Mouse (Mus musculus) intestine, embryonic 15.5 days (tissue): ENCODE data around the gene Lpar1. TPM values are rescaled to one million over a fixed set of nuclear protein-coding genes. Genes with fewer than 3 reads are reported as not detected.

ENCODE experiments used
- ATAC-seq: fragments of 200-750 bp; cut with Nextera tagmentation; 2 replicates; pipeline ENCODE4 v1.8.0; 2017; ENCODE audit warnings: moderate TSS enrichment, moderate library complexity
- H3K27ac ChIP-seq: fragments of 300-500 bp; sonication (generic); 2 replicates; pipeline ENCODE4 v1.5.1; 2015; ENCODE audit warnings: mild to moderate bottlenecking, inconsistent platforms
- H3K27me3 ChIP-seq: fragments of 300-500 bp; sonication (generic); replicated peaks from 2 replicates; pipeline ENCODE4 v1.6.1; 2015; ENCODE audit warnings: inconsistent platforms
- H3K36me3 ChIP-seq: fragments of 300-500 bp; sonication (generic); 2 replicates; pipeline ENCODE4 v1.6.1; 2015; ENCODE audit warnings: inconsistent platforms
- H3K4me1 ChIP-seq: fragments of 300-500 bp; sonication (generic); replicated peaks from 2 replicates; pipeline ENCODE4 v1.6.1; 2015; ENCODE audit warnings: inconsistent platforms
- H3K4me2 ChIP-seq: fragments of 300-500 bp; sonication (generic); replicated peaks from 2 replicates; pipeline ENCODE4 v1.6.1; 2015; ENCODE audit warnings: mild to moderate bottlenecking, inconsistent platforms
- H3K4me3 ChIP-seq: fragments of 300-500 bp; sonication (generic); replicated peaks from 2 replicates; pipeline ENCODE4 v1.5.1; 2015; ENCODE audit warnings: inconsistent platforms
- H3K9ac ChIP-seq: fragments of 300-500 bp; sonication (generic); 2 replicates; pipeline ENCODE4 v1.6.1; 2015; ENCODE audit warnings: inconsistent platforms
- H3K9me3 ChIP-seq: fragments of 300-500 bp; sonication (generic); 2 replicates; pipeline ENCODE4 v1.6.1; 2016; ENCODE audit warnings: inconsistent platforms
- WGBS: fragments of 180-500 bp; shearing (Covaris S2); methylation state at CpG from one replicate; pipeline ENCODE4 v1.1.7; 2015; 5-methylcytosine and 5-hydroxymethylcytosine counted together
- polyA plus RNA-seq: library from polyadenylated mRNA; unstranded; fragments of >200 nt; fragmentation: Nextera tagmentation; extraction: Ambion mirVana; gene quantifications from 2 replicates; pipeline ENCODE4 v1.2.1, GENCODE M21; 2015

The Lpar1 gene
- polyA plus RNA-seq, 1 experiment from 2014 or later = 55.9 TPM

DNA sequence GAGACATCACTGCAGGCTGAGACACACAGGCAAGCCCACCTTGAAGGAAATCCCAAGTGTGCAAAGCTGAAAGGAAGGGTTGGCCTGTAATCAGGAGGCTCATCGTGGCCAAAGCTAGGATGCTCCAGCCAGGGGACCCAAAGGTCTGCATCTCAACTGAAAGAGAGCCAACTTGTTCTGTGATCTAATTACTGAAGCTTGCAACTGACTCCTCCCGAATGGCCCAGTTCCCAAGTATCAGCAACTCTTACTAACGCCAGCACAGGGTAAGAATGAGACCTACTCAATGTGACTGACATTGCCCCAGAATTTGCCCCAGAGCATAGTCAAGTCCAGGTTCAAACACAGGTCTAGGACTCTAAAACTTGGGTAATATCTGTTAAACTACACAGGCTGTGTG lies 53.9 kb downstream of the Lpar1 start:
- Histone ChIP-seq H3K4me2 (no peak overlapping the region), H3K9ac (no peak overlapping the region), H3K9me3 (no peaks in the 10 kb centered on the region), H3K4me3 (no peak overlapping the region), H3K36me3 (0 out of 2 replicates have a peak, but pooled peaks cover 3% of the 10 kb centered on the region), H3K27me3 (no peaks in the 10 kb centered on the region), H3K4me1 (peaks cover 3% of the 10 kb centered on the region; the same call in 1 of the 2 replicates), H3K27ac (no peak overlapping the region)
- WGBS = 73% methylated on average over 3 of the region's 3 CpGs
- no peak for ATAC-seq

DNA sequence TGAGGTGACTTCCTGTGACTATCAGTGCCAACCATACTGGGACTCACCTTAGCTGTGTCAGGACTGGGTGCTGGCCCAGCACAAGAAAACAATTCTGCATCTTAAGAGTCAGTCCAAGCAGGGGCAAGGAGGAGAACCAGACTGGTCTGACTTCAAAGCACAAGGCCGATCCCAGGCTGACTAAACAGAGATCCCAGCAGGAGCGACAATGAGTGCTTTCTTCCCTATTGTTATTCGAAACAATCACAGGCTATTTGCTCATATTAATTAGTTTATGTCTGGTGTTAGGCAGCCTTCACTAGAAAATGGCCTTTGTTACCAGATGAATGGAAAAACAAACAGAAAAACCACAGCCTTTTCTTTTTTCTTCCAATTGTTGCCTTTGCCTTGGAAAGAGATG lies 54.5 kb downstream of the Lpar1 start:
- Histone ChIP-seq H3K27ac (no peak overlapping the region), H3K9me3 (no peaks in the 10 kb centered on the region), H3K9ac (no peak overlapping the region), H3K27me3 (no peaks in the 10 kb centered on the region), H3K4me2 (no peak overlapping the region), H3K36me3 (no peaks in the 10 kb centered on the region), H3K4me1 (peaks cover 3% of the 10 kb centered on the region; the same call in 1 of the 2 replicates), H3K4me3 (no peak overlapping the region)
- WGBS = 68% methylated on average over 3 of the region's 3 CpGs
- no peak for ATAC-seq

DNA sequence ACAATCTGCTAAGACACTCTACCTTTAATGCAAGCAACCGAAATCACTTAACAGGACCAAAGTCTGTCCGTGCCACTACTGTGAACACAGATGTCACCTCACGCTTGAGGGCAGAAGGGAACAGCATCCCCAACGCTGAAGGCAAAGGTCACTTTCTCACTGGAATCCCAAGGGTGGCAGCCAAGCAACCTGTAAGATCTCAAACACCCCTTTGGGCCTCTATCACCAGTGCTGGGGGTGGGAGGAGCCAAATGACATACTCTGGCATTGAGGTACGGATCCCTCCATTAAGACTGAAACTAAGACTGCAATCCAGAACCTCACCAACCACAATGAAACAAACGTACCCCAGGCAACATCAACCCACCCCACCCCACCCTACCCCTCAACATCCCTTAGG lies 55.0 kb downstream of the Lpar1 start:
- Histone ChIP-seq H3K4me3 (no peak overlapping the region), H3K4me2 (no peak overlapping the region), H3K27me3 (no peaks in the 10 kb centered on the region), H3K27ac (no peak overlapping the region), H3K9ac (no peak overlapping the region), H3K9me3 (no peaks in the 10 kb centered on the region), H3K4me1 (peaks cover 3% of the 10 kb centered on the region; the same call in 1 of the 2 replicates), H3K36me3 (no peaks in the 10 kb centered on the region)
- ATAC-seq = peak; percentile 50; the same call in 1 of the 2 replicates
- WGBS = 59% methylated on average over 6 of the region's 6 CpGs

DNA sequence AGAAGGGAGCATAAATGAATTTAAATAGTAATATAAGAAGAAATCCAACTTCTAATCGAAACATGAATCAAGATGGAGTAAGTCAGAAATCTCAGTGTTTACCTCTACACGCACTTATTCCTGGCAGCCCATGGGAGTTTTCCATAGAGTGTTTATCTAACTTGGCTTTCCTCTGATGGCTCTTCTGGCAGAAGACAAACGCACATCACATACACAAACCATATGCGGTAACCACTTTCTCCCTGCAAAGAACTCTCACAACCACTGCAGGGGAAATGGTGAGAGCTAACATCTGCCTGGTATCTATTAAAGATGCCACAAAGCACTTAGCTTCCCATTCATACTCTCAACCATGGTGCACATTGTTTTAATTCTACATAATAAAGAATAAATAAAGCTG lies 56.4 kb downstream of the Lpar1 start:
- no peaks in the 10 kb centered on the region for H3K9me3 ChIP-seq
- WGBS = 46% methylated on average over 4 of the region's 4 CpGs
- H3K4me2 ChIP-seq = 0 out of 2 replicates have a peak overlapping the region, but pooled peaks have one; percentile 12
- no peak overlapping the region for H3K27ac ChIP-seq
- H3K4me1 ChIP-seq = peaks cover 3% of the 10 kb centered on the region; the same call in 1 of the 2 replicates
- H3K4me3 ChIP-seq = no peak overlapping the region
- ATAC-seq = peak; percentile 67
- H3K27me3 ChIP-seq = no peaks in the 10 kb centered on the region
- no peak overlapping the region for H3K9ac ChIP-seq
- H3K36me3 ChIP-seq = no peaks in the 10 kb centered on the region

DNA sequence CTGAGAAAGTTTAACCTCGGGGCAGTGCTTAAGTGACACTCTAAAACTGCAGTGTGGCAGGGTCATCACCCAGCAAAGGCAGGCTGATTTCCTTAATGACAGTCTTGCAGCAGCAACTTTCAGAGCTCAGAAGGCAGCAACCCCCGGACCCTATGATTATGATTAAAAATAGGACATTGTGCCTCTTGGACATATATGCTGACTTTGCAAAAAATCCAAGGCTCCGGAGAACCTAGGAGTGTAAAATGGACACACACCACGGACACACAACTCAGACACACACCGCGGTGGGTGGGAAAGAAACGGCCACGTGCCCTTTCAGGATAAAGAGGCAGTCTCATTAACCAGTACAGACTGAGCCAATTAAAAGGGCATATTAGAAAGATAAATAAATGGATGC lies 57.0 kb downstream of the Lpar1 start:
- H3K9ac ChIP-seq = no peak overlapping the region
- ATAC-seq = no peak
- no peaks in the 10 kb centered on the region for H3K9me3 ChIP-seq
- H3K27me3 ChIP-seq = no peaks in the 10 kb centered on the region
- no peaks in the 10 kb centered on the region for H3K36me3 ChIP-seq
- no peak overlapping the region for H3K4me2 ChIP-seq
- 0 out of 2 replicates have a peak overlapping the region, but pooled peaks have one; percentile 18 for H3K27ac ChIP-seq
- peaks cover 4% of the 10 kb centered on the region for H3K4me1 ChIP-seq
- H3K4me3 ChIP-seq = no peak overlapping the region
- 49% methylated on average over 8 of the region's 8 CpGs for WGBS

DNA sequence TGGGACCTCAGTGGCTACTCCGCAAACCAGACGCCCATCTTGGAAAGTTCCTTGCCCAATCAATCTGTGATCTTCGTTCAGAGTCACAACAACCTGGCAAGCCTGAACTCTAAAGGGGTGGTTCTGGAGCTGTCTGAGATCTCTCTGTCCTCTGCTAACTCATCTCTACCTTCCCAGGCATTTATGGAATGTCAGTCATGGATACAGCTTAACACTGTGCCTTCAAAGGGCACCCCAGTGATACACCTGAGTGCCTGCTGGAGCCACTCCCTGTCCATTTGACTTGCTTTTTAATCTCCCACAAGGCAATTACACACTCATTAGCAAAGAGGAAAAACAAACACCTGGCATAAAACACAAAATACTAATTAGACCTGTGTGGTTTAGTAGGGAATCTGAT lies 62.0 kb downstream of the Lpar1 start:
- Histone ChIP-seq H3K4me2 (no peak overlapping the region), H3K4me3 (no peak overlapping the region), H3K27ac (no peak overlapping the region), H3K27me3 (no peaks in the 10 kb centered on the region), H3K36me3 (no peaks in the 10 kb centered on the region; the same call in 1 of the 2 replicates), H3K9ac (no peak overlapping the region), H3K9me3 (no peaks in the 10 kb centered on the region), H3K4me1 (peaks cover 6% of the 10 kb centered on the region)
- no peak for ATAC-seq
- 64% methylated on average over 3 of the region's 3 CpGs for WGBS

DNA sequence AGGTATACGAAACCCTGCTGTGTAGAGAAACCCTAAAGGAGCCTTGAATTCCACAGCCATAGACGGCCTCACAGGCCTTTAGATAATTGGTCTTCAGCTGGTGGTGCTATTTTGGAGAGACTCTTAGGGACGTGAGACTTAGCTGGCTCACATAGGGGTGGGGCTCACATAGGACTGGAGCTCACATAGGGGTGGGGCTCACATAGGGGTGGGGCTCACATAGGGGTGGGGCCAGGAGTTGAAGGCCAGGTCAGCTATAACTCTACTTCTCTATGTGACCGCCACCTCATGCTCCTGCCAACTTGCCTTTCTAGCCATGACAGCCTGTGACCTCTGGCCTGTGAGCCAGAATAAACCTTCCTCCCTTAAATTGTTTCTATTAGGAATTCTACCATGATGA lies 63.3 kb downstream of the Lpar1 start:
- Histone ChIP-seq H3K4me1 (peaks cover 6% of the 10 kb centered on the region; the same call in 1 of the 2 replicates), H3K27me3 (no peaks in the 10 kb centered on the region), H3K36me3 (peaks cover 6% of the 10 kb centered on the region), H3K9ac (no peak overlapping the region), H3K4me3 (no peak overlapping the region), H3K9me3 (no peaks in the 10 kb centered on the region), H3K27ac (no peak overlapping the region), H3K4me2 (no peak overlapping the region)
- 77% methylated on average over 4 of the region's 4 CpGs for WGBS
- peak; percentile 68; the same call in 1 of the 2 replicates for ATAC-seq

DNA sequence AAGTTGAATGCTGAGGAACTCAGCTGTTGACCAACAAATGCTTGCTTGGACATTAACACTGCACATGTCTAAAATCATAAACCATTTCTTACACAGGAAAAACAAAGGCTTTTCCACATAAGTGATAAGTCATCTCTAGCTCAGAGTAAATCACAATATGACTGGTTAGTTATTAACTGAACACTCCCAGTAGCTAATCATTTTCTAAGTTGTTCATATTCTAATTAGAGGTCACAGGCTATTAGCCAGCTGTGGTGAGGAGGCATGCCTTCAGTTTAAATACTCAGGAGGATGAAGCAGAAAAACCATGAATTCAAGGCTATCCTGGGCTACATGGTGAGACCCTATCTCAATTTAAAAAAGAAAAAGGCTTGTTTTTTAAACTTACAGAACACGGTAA lies 75.1 kb downstream of the Lpar1 start:
- peak; percentile 78 for ATAC-seq

DNA sequence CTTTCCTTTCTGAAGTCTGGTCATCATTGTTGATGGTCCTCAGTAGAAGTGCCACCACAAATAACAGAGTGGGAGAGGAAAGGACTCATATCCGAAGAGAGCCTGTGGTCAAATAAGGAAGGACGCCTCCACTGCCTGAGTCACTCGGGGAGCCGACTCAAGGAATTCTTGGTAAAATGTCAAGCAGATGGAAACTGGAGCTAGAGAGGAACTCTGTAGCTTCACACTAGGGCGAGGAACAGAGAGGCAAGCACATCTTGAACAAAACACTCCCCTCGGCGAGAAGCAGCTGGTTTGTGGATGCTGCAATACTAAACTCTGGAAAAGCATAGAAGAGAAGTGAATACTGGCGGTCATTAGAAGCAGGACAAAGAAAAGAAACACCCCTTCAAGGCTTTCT lies 76.0 kb downstream of the Lpar1 start:
- Histone ChIP-seq H3K9me3 (no peaks in the 10 kb centered on the region), H3K36me3 (0 out of 2 replicates have a peak, but pooled peaks cover 5% of the 10 kb centered on the region), H3K27ac (no peak overlapping the region), H3K9ac (no peak overlapping the region), H3K27me3 (no peaks in the 10 kb centered on the region), H3K4me3 (no peak overlapping the region), H3K4me1 (no peaks in the 10 kb centered on the region), H3K4me2 (no peak overlapping the region)
- WGBS = 91% methylated on average over 8 of the region's 8 CpGs
- ATAC-seq = no peak

More for the DNA sequence above, 75.1 kb downstream of the Lpar1 start:
- H3K4me1 ChIP-seq = no peaks in the 10 kb centered on the region
- H3K27ac ChIP-seq = no peak overlapping the region
- H3K4me3 ChIP-seq = no peak overlapping the region
- no peak overlapping the region for H3K4me2 ChIP-seq
- WGBS = 90% methylated on average over 1 of the region's 1 CpGs
- H3K9me3 ChIP-seq = no peaks in the 10 kb centered on the region
- peaks cover 12% of the 10 kb centered on the region; the same call in 1 of the 2 replicates for H3K36me3 ChIP-seq
- no peak overlapping the region for H3K9ac ChIP-seq
- no peaks in the 10 kb centered on the region for H3K27me3 ChIP-seq

DNA sequence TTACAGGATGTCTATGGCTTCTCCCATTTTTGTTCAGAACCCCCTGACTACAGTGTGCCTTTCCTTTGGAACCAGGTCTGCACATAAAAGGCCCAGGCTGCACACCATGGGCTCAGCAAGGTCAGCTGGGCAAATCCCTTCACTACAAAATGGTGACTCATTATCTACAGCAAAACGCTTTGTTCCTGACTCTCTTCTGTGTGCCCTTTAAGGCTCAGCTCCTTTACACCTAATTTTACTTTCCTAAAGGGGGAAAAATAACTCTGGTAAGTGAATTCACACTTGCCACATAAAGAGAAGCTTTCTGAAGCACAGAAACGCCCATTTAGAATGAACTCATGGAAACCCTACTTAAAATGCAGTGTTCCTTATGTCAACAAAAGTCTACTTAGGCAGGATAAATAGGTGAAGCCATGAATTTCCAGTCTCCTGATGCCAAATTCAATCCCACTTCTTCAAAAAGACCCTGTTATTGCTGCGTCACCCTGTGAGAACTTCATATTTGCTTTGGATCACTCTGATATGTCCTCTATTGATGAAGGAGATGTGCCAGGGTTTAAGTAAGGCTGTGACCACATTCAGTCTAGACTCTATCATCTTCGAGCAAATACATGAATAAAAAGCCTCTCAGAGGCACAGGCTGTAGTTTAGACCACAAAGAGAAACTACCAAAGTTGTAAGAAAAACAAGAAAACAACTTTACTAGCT lies 82.3 kb downstream of the Lpar1 start:
- no peak for ATAC-seq
- Histone ChIP-seq H3K27ac (no peak overlapping the region), H3K4me3 (no peak overlapping the region), H3K9me3 (no peaks in the 10 kb centered on the region), H3K4me1 (no peaks in the 10 kb centered on the region), H3K27me3 (no peaks in the 10 kb centered on the region), H3K9ac (no peak overlapping the region), H3K36me3 (no peaks in the 10 kb centered on the region), H3K4me2 (no peak overlapping the region)
- WGBS = 72% methylated on average over 4 of the region's 4 CpGs

DNA sequence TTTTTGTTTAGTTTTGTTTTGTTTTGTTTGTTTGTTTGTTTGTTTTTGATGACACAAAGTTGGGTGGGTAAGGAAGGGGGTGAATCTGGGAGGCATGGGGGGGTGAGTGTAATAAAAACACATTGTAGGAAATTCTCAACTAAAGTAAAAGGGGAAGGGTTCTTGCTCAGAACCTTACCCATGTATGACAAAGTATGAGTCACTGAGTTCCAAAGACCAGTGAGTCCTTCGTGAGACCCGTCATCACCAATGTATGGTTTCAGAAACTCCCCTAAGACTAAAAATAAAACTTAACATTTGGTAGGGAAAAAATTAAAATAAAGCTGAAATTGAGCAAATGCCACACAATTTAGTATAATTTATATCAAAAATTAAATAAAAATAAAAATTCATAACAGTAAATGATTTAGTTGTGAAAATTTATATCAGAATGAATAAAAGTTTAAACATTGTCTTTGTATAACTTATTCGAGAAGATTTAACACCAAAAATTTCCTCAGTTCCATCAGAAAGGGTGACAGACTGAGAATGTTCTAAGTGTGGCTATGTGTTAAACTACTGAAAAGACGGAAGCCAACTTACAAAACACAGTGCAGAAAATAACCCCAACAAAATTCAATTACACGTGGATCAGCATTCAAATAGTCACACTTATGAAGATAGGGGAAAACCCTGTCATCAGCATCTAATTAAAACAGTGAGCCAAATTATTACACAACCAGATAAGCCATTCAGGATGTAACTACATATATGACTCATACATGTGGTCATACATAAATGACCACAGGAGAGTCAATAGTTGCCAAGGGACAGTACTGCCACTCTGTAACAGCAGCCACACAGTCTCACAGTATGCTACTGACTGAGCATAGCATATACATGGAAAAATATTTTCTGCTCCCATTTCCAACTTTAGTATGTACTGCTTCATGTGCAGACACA lies 83.8 kb downstream of the Lpar1 start:
- WGBS = 91% methylated on average over 5 of the region's 5 CpGs
- no peak overlapping the region for H3K27ac ChIP-seq
- ATAC-seq = no peak
- H3K4me3 ChIP-seq = no peak overlapping the region
- no peak overlapping the region for H3K4me2 ChIP-seq
- no peaks in the 10 kb centered on the region for H3K9me3 ChIP-seq
- H3K27me3 ChIP-seq = no peaks in the 10 kb centered on the region
- H3K36me3 ChIP-seq = no peaks in the 10 kb centered on the region
- no peaks in the 10 kb centered on the region for H3K4me1 ChIP-seq
- no peak overlapping the region for H3K9ac ChIP-seq

DNA sequence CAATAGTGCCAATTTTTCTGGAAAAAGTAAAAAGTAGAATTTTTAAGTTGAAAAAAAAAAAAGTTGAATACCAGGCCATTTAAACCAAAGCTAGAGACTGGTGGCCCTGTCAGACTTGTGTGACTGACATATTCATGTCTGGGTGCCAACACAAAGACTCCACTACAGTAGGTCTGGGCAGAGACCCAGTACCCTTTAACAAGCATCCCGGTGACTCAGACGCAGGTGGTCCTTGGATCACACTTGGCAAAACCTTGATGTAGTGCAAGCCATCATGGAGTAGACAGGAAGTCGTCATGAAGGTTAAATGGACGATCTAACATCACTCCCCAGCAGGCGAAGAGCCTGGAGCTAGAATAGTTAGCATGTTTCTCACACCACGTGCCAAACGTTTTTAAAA lies 84.7 kb downstream of the Lpar1 start:
- H3K9ac ChIP-seq = no peak overlapping the region
- WGBS = 84% methylated on average over 7 of the region's 7 CpGs
- no peaks in the 10 kb centered on the region for H3K36me3 ChIP-seq
- ATAC-seq = no peak
- no peak overlapping the region for H3K27ac ChIP-seq
- H3K27me3 ChIP-seq = no peaks in the 10 kb centered on the region
- H3K9me3 ChIP-seq = no peaks in the 10 kb centered on the region
- H3K4me2 ChIP-seq = no peak overlapping the region
- H3K4me3 ChIP-seq = no peak overlapping the region
- no peaks in the 10 kb centered on the region for H3K4me1 ChIP-seq
